Mouse (Mus musculus): ENCODE data around the gene Rcor2.

GRCm38 (mm10) chr19:7302493-7302797 is 35.3 kb downstream of the Rcor2 start:
- TF ChIP-seq ZNF384 (IDR thresholded peaks at IDR 0.05; ENCODE audit: low read depth, low read length) (no peak), MAFK (IDR thresholded peaks at IDR 0.05; ENCODE audit: insufficient read depth, low read depth, low read length) (no peak), ZC3H11A (IDR thresholded peaks at IDR 0.05; ENCODE audit: borderline replicate concordance, low read depth, low read length) (no peak)

Measured in ES-E14 (cell line).